Mouse (Mus musculus) T-helper 17 cell (primary cell): ENCODE measurements at regions not wholly inside any gene's neighbourhood (a gene's known extent, or its start where the extent isn't known, plus 50 kb on each side); places are given as distances from the start of the nearest gene placed in this dataset.

Experiments
- in situ Hi-C, 2 experiments: fragments of 300-600 bp; cut with MboI, MseI; formaldehyde crosslinking; loops; 1 replicate in 1 of 2; 2 replicates in 1 of 2; pipeline ENCODE4 v1.15.1; 2025; ENCODE audit warnings: high pct_unique_total_duplicates in 2 of 2

GRCm38 (mm10) chr11:57911698-57912283, 79.2 kb upstream of the Hand1 start:
- in situ Hi-C loops = no loop called here

GRCm38 (mm10) chr11:57904216-57904615, 71.6 kb upstream of the Hand1 start:
- in situ Hi-C loops = no loop called here

GRCm38 (mm10) chr11:57899335-57899734, 66.7 kb upstream of the Hand1 start:
- in situ Hi-C loops = no loop called here

- in situ Hi-C loops = no loop called here
Measured at GRCm38 (mm10) chr11:57895497-57895896, 62.9 kb upstream of the Hand1 start.

- in situ Hi-C loops = no loop called here
Measured at GRCm38 (mm10) chr11:57882736-57883635, 50.4 kb upstream of the Hand1 start.
